In the genomic region with DNA sequence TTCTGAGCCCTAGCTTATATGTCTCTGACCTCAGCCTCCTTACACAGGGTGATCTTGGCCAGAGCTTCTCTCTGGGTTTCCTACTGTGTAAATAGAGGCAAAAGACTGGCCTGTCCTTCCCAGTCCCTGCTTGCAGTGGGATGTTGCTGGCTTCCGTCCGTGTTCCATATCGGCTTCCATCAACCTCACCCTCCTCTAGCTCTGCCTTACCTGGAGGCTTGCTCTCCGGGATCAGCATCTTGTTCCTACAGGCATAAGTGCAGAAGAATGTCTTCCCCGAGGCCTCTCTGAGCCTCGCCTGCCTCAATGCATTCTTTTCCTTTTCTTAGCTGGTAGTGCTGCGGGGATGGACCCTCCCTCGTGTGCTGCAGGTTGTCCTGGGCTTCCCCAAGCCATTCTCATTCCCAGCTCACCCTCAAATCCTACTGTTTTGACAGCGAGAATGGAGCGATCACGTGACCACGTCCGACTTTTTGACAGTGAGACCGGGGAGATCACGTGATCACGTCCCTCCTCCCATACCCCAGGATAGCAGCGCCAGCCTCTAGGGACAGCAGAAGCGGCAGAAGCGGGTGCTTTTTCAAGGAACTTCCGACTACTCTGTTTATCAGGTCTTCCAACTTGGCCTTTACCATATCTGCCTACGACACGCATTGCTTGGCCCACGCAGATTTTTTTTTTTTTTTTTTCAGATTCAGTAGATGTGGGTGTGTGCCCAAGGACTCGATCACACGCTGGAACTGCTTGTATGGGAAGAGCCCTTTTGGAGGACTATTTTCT, we compare ENCODE assay signal across 8 mouse cellular contexts. TPM values are rescaled to one million over a fixed set of nuclear protein-coding genes. Genes with fewer than 3 reads are reported as not detected.
A peak's percentile ranks its signal among the peaks of the same experiment; 100 is the strongest.
DNase-seq lines count a peak whose midpoint lies in the region; ATAC-seq and TF ChIP-seq lines count a peak whose summit lies in the region.

No protein-coding gene starts in this region.

- peak; percentile 72 for ATAC-seq in activated CD4-positive, CD25-positive, alpha-beta regulatory T cell, adult 4 months

- no peak; the same call in none of the 2 replicates for TF ChIP-seq CTCF in left cerebral cortex, adult 2 months (IDR thresholded peaks at IDR 0.05)

- H3K27ac ChIP-seq in left cerebral cortex, adult 2 months: peak overlapping the region; percentile 69

- intact Hi-C loops in left cerebral cortex, adult 2 months (cut with DNase I): no loop called here

- peak overlapping the region; percentile 59 for H3K4me3 ChIP-seq in left cerebral cortex, adult 2 months

- peak; percentile 90 for DNase-seq in embryo, embryonic 10 days (ENCODE audit: low spot score)
- DNase-seq in gastrocnemius, postnatal 10 days: peak; percentile 50
- peak; percentile 91 for DNase-seq in induced T-regulatory cell, adult 2 months (ENCODE audit: low read depth)
- DNase-seq in left cerebral cortex, adult 2 months (ENCODE audit: extremely low spot score in 1 of 2, low spot score in 2 of 2): peak; percentile 66 to 76
- DNase-seq in lung, postnatal 4 days: peak; percentile 65 to 68
- peak; percentile 87 for DNase-seq in retina, postnatal 1 day
- DNase-seq in urinary bladder, adult 2 months (ENCODE audit: low spot score): peak; percentile 32

RNA-seq across cellular contexts. Expression of gene Il1r2, which starts 11.7 kb away (rescaled TPM):
- polyA plus RNA-seq in activated CD4-positive, CD25-positive, alpha-beta regulatory T cell, adult 4 months (2017; shearing (Covaris generic)): 100 to 1,000 TPM; 150 to 152 TPM
- total RNA-seq in gastrocnemius, postnatal 10 days (2021): under 1 TPM in 1 of 2 experiments, not detected in 1; 0.25 TPM
- not detected for total RNA-seq in left cerebral cortex, adult 2 months (2021)
- polyA plus RNA-seq in urinary bladder, adult 2 months (2012; rRNA removed): 2.2 and 2.5 TPM in 2 replicates

Comparison
In these comparisons a context has a peak if more than half of its experiments do, and no peak if none do; other contexts are left out.
1. Peak in every context shown above with its lines: DNase-seq, ATAC-seq, H3K4me3 ChIP-seq and H3K27ac ChIP-seq.
2. DNase-seq: peak in every context shown above with its lines; median percentile 91 in induced T-regulatory cell, adult 2 months; 90 in embryo, embryonic 10 days; 87 in retina, postnatal 1 day; 71 in left cerebral cortex, adult 2 months; 66 in lung, postnatal 4 days; 50 in gastrocnemius, postnatal 10 days; 32 in urinary bladder, adult 2 months.